Mouse (Mus musculus): ENCODE results near the gene Retreg3.

The Retreg3 gene

GRCm38 (mm10) chr11:101051617-101052016, 68.1 kb downstream of the Retreg3 start:
- DNase-seq (ENCODE audit: low spot score) = no peak

- DNase-seq (ENCODE audit: low spot score) = no peak
Measured at GRCm38 (mm10) chr11:101051051-101051493, 68.6 kb downstream of the Retreg3 start.

- no peak for DNase-seq (ENCODE audit: low spot score)
Measured at GRCm38 (mm10) chr11:101050359-101050758, 69.3 kb downstream of the Retreg3 start.

GRCm38 (mm10) chr11:101047502-101047901, 72.2 kb downstream of the Retreg3 start:
- DNase-seq (ENCODE audit: low spot score) = no peak

GRCm38 (mm10) chr11:101046440-101046839, 73.3 kb downstream of the Retreg3 start:
- no peak for DNase-seq (ENCODE audit: low spot score)
